Mouse (Mus musculus) monocyte, adult 59 days (primary cell): Measurements from ENCODE around the gene Vmn1r24. TPM values are rescaled to one million over a fixed set of nuclear protein-coding genes. Genes with fewer than 3 reads are reported as not detected.

Source experiments
- total RNA-seq, 2 experiments: library from RNA; stranded (reverse); gene quantifications; one replicate each; pipeline ENCODE4 v1.2.4; 2023

Vmn1r24 gene
- total RNA-seq = not detected

GRCm38 (mm10) chr6:57961403-57961802, at the start of gene Vmn1r24:
Vmn1r24 (minus strand) TSS chr6:57961503.

GRCm38 (mm10) chr6:57980710-57981109, 19.4 kb upstream of the Vmn1r24 start, which contains the start of gene Vmn1r25:
Vmn1r25 (minus strand) TSS chr6:57980810.

DNA sequence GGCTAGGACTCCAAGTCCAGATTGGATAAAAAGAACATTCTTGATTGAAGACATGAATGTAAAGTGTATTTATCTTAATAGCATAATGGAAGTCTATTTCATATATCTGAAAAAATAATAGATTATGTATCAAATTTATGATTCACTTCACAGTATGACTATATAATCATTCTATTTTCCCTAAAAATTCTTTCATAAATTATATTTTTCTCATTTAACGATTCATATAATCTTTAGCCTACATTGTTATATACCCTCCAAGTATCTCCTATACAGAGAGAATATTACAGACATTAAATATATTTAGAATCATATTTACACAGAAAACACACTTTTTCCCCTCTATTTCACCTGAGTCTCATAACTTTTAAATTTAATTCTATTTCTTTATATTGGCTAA, 34.6 kb downstream of the Vmn1r24 start, which contains the start of gene Vmn1r23:
Gene Vmn1r23 (minus strand): TSS at position 101 of the 400 bp plus-strand sequence.

GRCm38 (mm10) chr6:57907928-57908327, 53.4 kb downstream of the Vmn1r24 start, which contains the start of gene Vmn1r22:
Vmn1r22 (minus strand) TSS chr6:57908028.

Other genes with a start within 250 kb of the Vmn1r24 start
- gene Vopp1, start 136.3 kb downstream of the Vmn1r24 start, total RNA-seq = 10 to 100 TPM; 61.7 to 70.4 TPM
- gene Vmn1r21, start 111.2 kb downstream of the Vmn1r24 start, total RNA-seq = not detected
- gene Vmn1r22, start 53.5 kb downstream of the Vmn1r24 start, total RNA-seq = not detected
- not detected for gene Vmn1r23, start 34.7 kb downstream of the Vmn1r24 start, total RNA-seq
- gene Vmn1r25, start 19.3 kb upstream of the Vmn1r24 start, total RNA-seq = not detected
- not detected for gene Vmn1r26, start 53.7 kb upstream of the Vmn1r24 start, total RNA-seq